Mouse (Mus musculus) kidney, embryonic 16.5 days (tissue): ENCODE results near the gene Pycard. TPM values are rescaled to one million over a fixed set of nuclear protein-coding genes. Genes with fewer than 3 reads are reported as not detected.
"Not testable (repeated sequence)": the region's sequence is repeated elsewhere in the genome, so short reads cannot be mapped to it uniquely, and the experiment has no call there.

ENCODE experiments used
- ATAC-seq: fragments of 200-750 bp; cut with Nextera tagmentation; 2 replicates; pipeline ENCODE4 v1.8.0; 2017; ENCODE audit warnings: moderate TSS enrichment; ENCODE audit not compliant: low FRiP score, low TSS enrichment
- H3K27ac ChIP-seq: fragments of 300-500 bp; sonication (generic); 2 replicates; pipeline ENCODE4 v1.5.1; 2014; ENCODE audit warnings: low read length
- H3K27me3 ChIP-seq: fragments of 300-500 bp; sonication (generic); 2 replicates; pipeline ENCODE4 v1.6.1; 2014; ENCODE audit warnings: low read length, control low read depth, mixed read lengths; ENCODE audit not compliant: insufficient read depth
- H3K36me3 ChIP-seq: fragments of 300-500 bp; sonication (generic); 2 replicates; pipeline ENCODE4 v1.6.1; 2014; ENCODE audit warnings: low read length, control low read depth, mixed read lengths; ENCODE audit not compliant: insufficient read depth
- H3K4me1 ChIP-seq: fragments of 300-500 bp; sonication (generic); 2 replicates; pipeline ENCODE4 v1.6.1; 2014; ENCODE audit warnings: low read length, control low read depth, mixed read lengths; ENCODE audit not compliant: insufficient read depth
- H3K4me2 ChIP-seq: fragments of 300-500 bp; sonication (generic); replicated peaks from 2 replicates; pipeline ENCODE4 v1.6.1; 2014; ENCODE audit warnings: low read depth, low read length
- H3K4me3 ChIP-seq: fragments of 300-500 bp; sonication (generic); 2 replicates; pipeline ENCODE4 v1.5.1; 2014; ENCODE audit warnings: mild to moderate bottlenecking, low read length
- H3K9ac ChIP-seq: fragments of 300-500 bp; sonication (generic); replicated peaks from 2 replicates; pipeline ENCODE4 v1.6.1; 2014; ENCODE audit warnings: low read length
- H3K9me3 ChIP-seq: fragments of 300-500 bp; sonication (generic); 2 replicates; pipeline ENCODE4 v1.6.1; 2016; ENCODE audit warnings: low read length, control low read depth
- WGBS: fragments of 180-500 bp; shearing (Covaris S2); extraction: QIAGEN DNeasy Blood & Tissue Kit; methylation state at CpG from one replicate; pipeline ENCODE4 v1.1.7; 2014; 5-methylcytosine and 5-hydroxymethylcytosine counted together
- polyA plus RNA-seq: library from polyadenylated mRNA; unstranded; fragments of >200 nt; fragmentation: Nextera tagmentation; extraction: Ambion mirVana; gene quantifications from 2 replicates; pipeline ENCODE4 v1.2.1, GENCODE M21; 2015

Pycard gene
- polyA plus RNA-seq, 1 experiment from 2014 or later, result 60.1 TPM

GRCm38 (mm10) chr7:128022974-128023373, 29.3 kb upstream of the Pycard start:
- Histone ChIP-seq H3K27ac (no peak overlapping the region), H3K4me2 (no peak overlapping the region), H3K4me1 (no peaks in the 10 kb centered on the region), H3K36me3 (no peaks in the 10 kb centered on the region), H3K27me3 (no peaks in the 10 kb centered on the region), H3K9ac (no peak overlapping the region), H3K4me3 (no peak overlapping the region), H3K9me3 (no peaks in the 10 kb centered on the region)
- 61% methylated on average over 8 of the region's 8 CpGs for WGBS
- ATAC-seq, result no peak

- no peak overlapping the region for H3K9ac ChIP-seq
- no peak overlapping the region for H3K4me3 ChIP-seq
- 83% methylated on average over 2 of the region's 2 CpGs for WGBS
- H3K9me3 ChIP-seq, result no peaks in the 10 kb centered on the region
- no peaks in the 10 kb centered on the region for H3K27me3 ChIP-seq
- ATAC-seq, result no peak
- H3K27ac ChIP-seq, result no peak overlapping the region
- H3K4me2 ChIP-seq, result no peak overlapping the region
- no peaks in the 10 kb centered on the region for H3K36me3 ChIP-seq
- no peaks in the 10 kb centered on the region for H3K4me1 ChIP-seq
These were observed 25.5 kb upstream of the Pycard start for GRCm38 (mm10) chr7:128019187-128019586.

GRCm38 (mm10) chr7:128018275-128018674, 24.6 kb upstream of the Pycard start:
- ATAC-seq, result no peak

GRCm38 (mm10) chr7:128016650-128017049, 23.0 kb upstream of the Pycard start:
- Histone ChIP-seq H3K4me3 (no peak overlapping the region), H3K4me1 (no peaks in the 10 kb centered on the region), H3K27me3 (no peaks in the 10 kb centered on the region), H3K9me3 (no peaks in the 10 kb centered on the region), H3K4me2 (no peak overlapping the region), H3K36me3 (no peaks in the 10 kb centered on the region), H3K9ac (no peak overlapping the region), H3K27ac (no peak overlapping the region)
- no peak for ATAC-seq
- 73% methylated on average over 6 of the region's 6 CpGs for WGBS

More at GRCm38 (mm10) chr7:128018275-128018674, 24.6 kb upstream of the Pycard start:
- H3K36me3 ChIP-seq, result no peaks in the 10 kb centered on the region
- H3K4me1 ChIP-seq, result no peaks in the 10 kb centered on the region
- no peak overlapping the region for H3K4me2 ChIP-seq
- H3K27ac ChIP-seq, result no peak overlapping the region
- no peak overlapping the region for H3K4me3 ChIP-seq
- H3K27me3 ChIP-seq, result no peaks in the 10 kb centered on the region
- no peaks in the 10 kb centered on the region for H3K9me3 ChIP-seq
- no peak overlapping the region for H3K9ac ChIP-seq
- WGBS, result 91% methylated on average over 3 of the region's 3 CpGs

GRCm38 (mm10) chr7:128016134-128016533, 22.5 kb upstream of the Pycard start:
- WGBS, result 86% methylated on average over 5 of the region's 5 CpGs
- not testable (repeated sequence) for H3K27ac ChIP-seq, H3K4me2 ChIP-seq

GRCm38 (mm10) chr7:128013116-128013515, 19.4 kb upstream of the Pycard start:
- no peak overlapping the region for H3K9ac ChIP-seq
- no peak for ATAC-seq
- H3K27me3 ChIP-seq, result no peaks in the 10 kb centered on the region
- H3K4me1 ChIP-seq, result no peaks in the 10 kb centered on the region
- WGBS, result 92% methylated on average over 13 of the region's 13 CpGs
- H3K9me3 ChIP-seq, result no peaks in the 10 kb centered on the region
- no peaks in the 10 kb centered on the region for H3K36me3 ChIP-seq
- no peak overlapping the region for H3K4me3 ChIP-seq
- H3K4me2 ChIP-seq, result no peak overlapping the region
- no peak overlapping the region for H3K27ac ChIP-seq

More at GRCm38 (mm10) chr7:128016134-128016533, 22.5 kb upstream of the Pycard start:
- H3K36me3 ChIP-seq, H3K9ac ChIP-seq, H3K9me3 ChIP-seq, H3K4me1 ChIP-seq, H3K4me3 ChIP-seq, H3K27me3 ChIP-seq, ATAC-seq: not testable (repeated sequence)

- Histone ChIP-seq H3K36me3 (no peaks in the 10 kb centered on the region), H3K27me3 (no peaks in the 10 kb centered on the region), H3K4me2 (no peak overlapping the region), H3K4me3 (no peak overlapping the region), H3K9ac (no peak overlapping the region), H3K4me1 (no peaks in the 10 kb centered on the region), H3K9me3 (no peaks in the 10 kb centered on the region), H3K27ac (no peak overlapping the region)
- WGBS, result 64% methylated on average over 13 of the region's 13 CpGs
- no peak for ATAC-seq
These were observed 18.6 kb upstream of the Pycard start for GRCm38 (mm10) chr7:128012136-128012780.

- WGBS, result 52% methylated on average over 40 of the region's 40 CpGs
- Histone ChIP-seq H3K4me2 (peak overlapping the region; percentile 3; the same call in 1 of the 2 replicates), H3K36me3 (no peaks in the 10 kb centered on the region), H3K9me3 (no peaks in the 10 kb centered on the region), H3K9ac (no peak overlapping the region), H3K4me3 (no peak overlapping the region), H3K4me1 (peaks cover 12% of the 10 kb centered on the region), H3K27me3 (no peaks in the 10 kb centered on the region), H3K27ac (no peak overlapping the region)
- ATAC-seq, result no peak
These were observed 16.2 kb upstream of the Pycard start for GRCm38 (mm10) chr7:128009715-128010340.

- no peaks in the 10 kb centered on the region for H3K36me3 ChIP-seq
- H3K27ac ChIP-seq, result peak overlapping the region; percentile 96
- H3K4me3 ChIP-seq, result no peak overlapping the region
These were observed 12.5 kb upstream of the Pycard start for GRCm38 (mm10) chr7:128006193-128006592.

More at GRCm38 (mm10) chr7:128006193-128006592, 12.5 kb upstream of the Pycard start:
- no peak overlapping the region for H3K4me2 ChIP-seq
- WGBS, result 75% methylated on average over 7 of the region's 7 CpGs
- H3K27me3 ChIP-seq, result no peaks in the 10 kb centered on the region
- peaks cover 29% of the 10 kb centered on the region for H3K4me1 ChIP-seq
- 0 out of 2 replicates have a peak, but pooled peaks cover 2% of the 10 kb centered on the region for H3K9me3 ChIP-seq
- no peak overlapping the region for H3K9ac ChIP-seq
- no peak for ATAC-seq
